Mouse (Mus musculus): ENCODE measurements around the gene Gm13723. TPM values are rescaled to one million over a fixed set of nuclear protein-coding genes. Genes with fewer than 3 reads are reported as not detected.

Gene Gm13723
- polyA plus RNA-seq (2012; rRNA removed), result not detected in 2 replicates

GRCm38 (mm10) chr2:86874702-86875101, at the start of gene Gm13723:
Gene Gm13723 (minus strand): TSS chr2:86874802.
- 36% methylated on average over 1 of the region's 1 CpGs for WGBS
- no peak for DNase-seq (ENCODE audit: low read depth, low spot score)

- DNase-seq (ENCODE audit: low read depth, low spot score), result no peak
- 86% methylated on average over 2 of the region's 2 CpGs for WGBS
These were observed 31.0 kb upstream of the Gm13723 start for GRCm38 (mm10) chr2:86905647-86906046.

GRCm38 (mm10) chr2:86892116-86892515, 17.5 kb upstream of the Gm13723 start, which contains the start of gene Olfr1097:
Gene Olfr1097 (minus strand): TSS chr2:86892216.
- WGBS, result 85% methylated on average over 1 of the region's 1 CpGs
- no peak for DNase-seq (ENCODE audit: low read depth, low spot score)

GRCm38 (mm10) chr2:86851596-86851995, 23.0 kb downstream of the Gm13723 start, which contains the start of gene Olfr1095:
Gene Olfr1095 (minus strand): TSS chr2:86851696.
- WGBS, result 83% methylated on average over 3 of the region's 3 CpGs
- DNase-seq (ENCODE audit: low read depth, low spot score), result no peak

- no peak for DNase-seq (ENCODE audit: low read depth, low spot score)
These were observed 50.2 kb downstream of the Gm13723 start, which contains the start of gene Olfr1094 for GRCm38 (mm10) chr2:86824363-86824762. Gene Olfr1094 (plus strand): TSS chr2:86824663.

Other genes starting within 250 kb of the Gm13723 start
- gene Olfr1084, start 235.1 kb downstream of the Gm13723 start, polyA plus RNA-seq (2012; rRNA removed), result not detected in 2 replicates
- gene Olfr1085, start 212.8 kb downstream of the Gm13723 start, polyA plus RNA-seq (2012; rRNA removed), result not detected in 2 replicates
- gene Olfr1086, start 194.7 kb downstream of the Gm13723 start, polyA plus RNA-seq (2012; rRNA removed), result not detected in 2 replicates
- gene Olfr1087, start 176.4 kb downstream of the Gm13723 start, polyA plus RNA-seq (2012; rRNA removed), result not detected in 2 replicates
- not detected in 2 replicates for gene Olfr1089, start 141.1 kb downstream of the Gm13723 start, polyA plus RNA-seq (2012; rRNA removed)
- not detected in 2 replicates for gene Olfr1090, start 115.8 kb downstream of the Gm13723 start, polyA plus RNA-seq (2012; rRNA removed)
- gene Olfr1093, start 92.3 kb downstream of the Gm13723 start, polyA plus RNA-seq (2012; rRNA removed), result not detected in 2 replicates
- not detected in 2 replicates for gene Olfr141, start 64.8 kb downstream of the Gm13723 start, polyA plus RNA-seq (2012; rRNA removed)
- gene Olfr1094, start 50.1 kb downstream of the Gm13723 start, polyA plus RNA-seq (2012; rRNA removed), result not detected in 2 replicates
- gene Olfr1095, start 23.1 kb downstream of the Gm13723 start, polyA plus RNA-seq (2012; rRNA removed), result not detected in 2 replicates
- not detected in 2 replicates for gene Olfr1097, start 17.4 kb upstream of the Gm13723 start, polyA plus RNA-seq (2012; rRNA removed)
- gene Olfr1098, start 49.7 kb upstream of the Gm13723 start, polyA plus RNA-seq (2012; rRNA removed), result not detected in 2 replicates
- gene Olfr1099, start 85.9 kb upstream of the Gm13723 start, polyA plus RNA-seq (2012; rRNA removed), result not detected in 2 replicates
- gene Olfr1100, start 105.2 kb upstream of the Gm13723 start, polyA plus RNA-seq (2012; rRNA removed), result not detected in 2 replicates
- gene Olfr1101, start 116.4 kb upstream of the Gm13723 start, polyA plus RNA-seq (2012; rRNA removed), result not detected in 2 replicates
- gene Olfr1102, start 123.6 kb upstream of the Gm13723 start, polyA plus RNA-seq (2012; rRNA removed), result not detected in 2 replicates
- gene Olfr1104, start 152.3 kb upstream of the Gm13723 start, polyA plus RNA-seq (2012; rRNA removed), result not detected in 2 replicates
- not detected in 2 replicates for gene Olfr1105, start 161.7 kb upstream of the Gm13723 start, polyA plus RNA-seq (2012; rRNA removed)
- gene Olfr1106, start 177.5 kb upstream of the Gm13723 start, polyA plus RNA-seq (2012; rRNA removed), result not detected in 2 replicates
- not detected in 2 replicates for gene Olfr1107, start 201.0 kb upstream of the Gm13723 start, polyA plus RNA-seq (2012; rRNA removed)
- not detected in 2 replicates for gene Olfr1109, start 221.2 kb upstream of the Gm13723 start, polyA plus RNA-seq (2012; rRNA removed)
- not detected in 2 replicates for gene Olfr259, start 239.8 kb upstream of the Gm13723 start, polyA plus RNA-seq (2012; rRNA removed)